Mouse (Mus musculus): ENCODE measurements at regions not wholly inside any gene's neighbourhood (a gene's known extent, or its start where the extent isn't known, plus 50 kb on each side); places are given as distances from the start of the nearest gene placed in this dataset.

- DNase-seq, result no peak
Observed at GRCm38 (mm10) chr4:101340741-101341140, 75.7 kb upstream of the Jak1 start.

DNA sequence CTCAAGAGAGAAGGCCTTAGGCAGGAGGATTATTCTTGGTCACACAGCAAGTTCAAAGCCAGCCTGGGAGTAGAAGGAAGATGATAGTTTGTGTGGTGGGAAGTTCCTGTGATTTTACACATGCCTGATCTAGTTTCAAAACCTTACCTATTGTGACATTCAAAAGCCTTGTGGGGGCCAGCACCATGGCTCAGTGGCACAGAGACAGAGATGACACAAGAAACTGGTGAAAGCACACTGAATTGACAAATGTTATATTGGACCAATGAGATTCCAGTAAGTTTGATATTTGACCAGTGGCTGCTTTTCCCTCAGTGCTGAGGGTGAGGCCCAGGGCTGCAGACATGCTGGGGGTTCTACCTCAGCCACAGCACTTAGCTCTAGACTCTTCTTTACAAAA is 73.1 kb upstream of the Jak1 start:
- no peak for DNase-seq

DNA sequence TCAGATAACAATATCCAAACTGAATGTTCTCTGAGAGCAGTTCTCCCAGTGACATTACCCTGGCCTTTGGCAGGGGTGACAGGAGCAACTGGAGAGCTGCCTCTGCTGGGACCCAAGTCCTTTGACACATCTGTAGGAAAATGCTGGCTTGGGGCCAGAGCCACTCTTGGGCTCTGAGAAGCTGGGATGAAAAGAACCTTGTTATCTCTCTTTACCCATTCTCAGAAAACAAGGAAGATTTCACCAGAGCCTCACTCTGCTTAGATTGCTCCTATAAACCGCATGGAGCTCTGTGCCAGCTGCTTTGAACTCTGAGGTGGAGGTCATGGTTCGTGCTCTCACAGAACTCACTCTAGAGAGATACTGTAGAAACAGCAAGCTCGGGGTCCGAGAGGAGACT is 71.7 kb upstream of the Jak1 start:
- peak; percentile 8 for DNase-seq

DNA sequence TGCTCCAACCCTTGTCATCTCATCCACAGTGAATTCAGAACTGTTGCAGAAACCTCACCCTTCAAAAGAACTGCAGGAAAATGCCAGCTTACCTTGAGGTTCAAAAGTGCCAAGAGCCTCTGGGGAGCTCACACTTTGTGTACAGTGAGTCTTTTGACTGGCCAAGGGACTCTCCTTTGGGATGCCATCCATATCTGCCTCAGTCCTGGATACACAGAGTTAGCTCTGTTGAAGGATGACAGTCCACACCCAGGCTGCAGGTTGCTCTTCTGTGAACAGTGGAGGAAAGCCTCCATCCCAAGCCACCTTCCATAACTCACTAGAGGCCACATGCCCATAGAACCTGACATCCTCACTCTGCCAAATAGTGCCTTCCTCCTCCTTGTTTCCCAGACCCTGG is 71.3 kb upstream of the Jak1 start:
- no peak for DNase-seq

DNA sequence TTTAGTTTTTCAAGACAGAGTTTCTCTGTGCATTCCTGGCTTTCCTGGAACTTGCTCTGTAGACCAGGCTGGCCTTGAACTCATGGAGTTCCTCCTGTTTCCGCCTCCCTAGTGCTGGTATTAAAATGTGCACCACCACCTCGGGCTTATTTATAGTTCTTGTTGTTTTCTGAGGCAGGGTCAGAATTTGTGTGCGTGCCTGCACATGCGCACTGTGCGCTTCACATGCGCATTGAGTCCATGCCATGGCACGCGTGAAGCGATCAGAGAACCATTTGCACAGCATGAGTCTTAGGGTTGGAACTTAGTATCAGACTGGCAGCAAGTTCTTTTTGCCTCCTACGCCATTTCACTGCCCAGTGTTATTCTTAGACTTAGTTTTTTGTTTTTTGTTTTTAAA is 68.8 kb upstream of the Jak1 start:
- no peak for DNase-seq

GRCm38 (mm10) chr4:101333036-101333435 is 68.0 kb upstream of the Jak1 start:
- peak; percentile 47 for DNase-seq

DNA sequence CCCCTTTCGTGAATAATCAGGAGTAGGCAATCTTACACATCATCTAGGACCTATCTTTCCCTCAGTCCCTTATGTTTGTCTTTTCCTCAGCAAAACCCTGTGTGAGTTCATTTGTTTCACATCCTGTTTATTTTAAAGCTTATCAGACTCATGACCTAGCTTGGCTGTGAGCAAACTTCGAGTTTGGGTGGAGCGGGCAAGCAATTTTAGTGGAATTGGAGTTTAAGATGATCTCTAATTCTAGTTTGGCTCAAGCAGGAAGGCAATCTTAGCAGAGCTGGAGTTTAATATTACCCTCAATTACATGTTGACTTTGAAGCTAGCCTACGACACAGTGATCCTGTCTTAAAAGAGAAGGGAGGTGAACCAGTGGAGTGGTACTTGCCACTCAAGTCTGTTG is 66.1 kb upstream of the Jak1 start:
- peak; percentile 20 for DNase-seq

DNA sequence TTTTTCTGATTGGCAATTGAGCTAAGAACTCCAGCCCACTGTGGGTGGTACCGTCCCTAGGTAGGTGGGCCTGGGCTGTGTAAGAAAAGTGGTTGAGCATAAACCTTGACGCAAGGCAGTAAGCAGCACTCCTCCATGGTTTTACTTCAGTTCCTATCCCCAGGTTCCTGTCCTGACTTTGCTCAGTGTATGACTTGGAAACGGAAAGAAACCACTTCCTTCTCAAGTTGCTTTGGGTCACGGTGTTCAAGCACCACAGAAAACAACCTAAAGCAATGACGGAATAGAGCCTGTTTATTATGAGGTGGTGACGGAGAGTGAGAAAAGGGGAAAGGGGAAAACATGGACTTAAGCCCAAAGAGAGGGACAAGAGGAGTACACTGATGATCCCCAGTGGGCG is 64.0 kb upstream of the Jak1 start:
- no peak for DNase-seq

GRCm38 (mm10) chr4:101326067-101326466 is 61.0 kb upstream of the Jak1 start:
- DNase-seq, result no peak

- DNase-seq, result no peak
Observed at GRCm38 (mm10) chr4:101321731-101322130, 56.6 kb upstream of the Jak1 start.

GRCm38 (mm10) chr4:101320587-101320986 is 55.5 kb upstream of the Jak1 start:
- DNase-seq, result peak; percentile 51

GRCm38 (mm10) chr4:101319681-101320220 is 54.7 kb upstream of the Jak1 start:
- DNase-seq, result no peak

- no peak for DNase-seq
Observed at GRCm38 (mm10) chr4:101318836-101319235, 53.8 kb upstream of the Jak1 start.

- DNase-seq, result no peak
Observed at GRCm38 (mm10) chr4:101316061-101316460, 51.0 kb upstream of the Jak1 start.
